Mouse (Mus musculus) heart, postnatal 4 days (tissue): Measurements from ENCODE around the gene 1700020L24Rik. TPM values are rescaled to one million over a fixed set of nuclear protein-coding genes. Genes with fewer than 3 reads are reported as not detected.

Source experiments
- DNase-seq: peaks from one replicate; pipeline ENCODE4 v3.0.0; 2021
- total RNA-seq, 2 experiments: library from RNA; stranded (reverse); gene quantifications; 2 replicates each; pipeline ENCODE4 v1.2.3; 2021

Gene 1700020L24Rik
- total RNA-seq, 2 experiments from 2014 or later: 0.56 TPM; not detected in 1

DNA sequence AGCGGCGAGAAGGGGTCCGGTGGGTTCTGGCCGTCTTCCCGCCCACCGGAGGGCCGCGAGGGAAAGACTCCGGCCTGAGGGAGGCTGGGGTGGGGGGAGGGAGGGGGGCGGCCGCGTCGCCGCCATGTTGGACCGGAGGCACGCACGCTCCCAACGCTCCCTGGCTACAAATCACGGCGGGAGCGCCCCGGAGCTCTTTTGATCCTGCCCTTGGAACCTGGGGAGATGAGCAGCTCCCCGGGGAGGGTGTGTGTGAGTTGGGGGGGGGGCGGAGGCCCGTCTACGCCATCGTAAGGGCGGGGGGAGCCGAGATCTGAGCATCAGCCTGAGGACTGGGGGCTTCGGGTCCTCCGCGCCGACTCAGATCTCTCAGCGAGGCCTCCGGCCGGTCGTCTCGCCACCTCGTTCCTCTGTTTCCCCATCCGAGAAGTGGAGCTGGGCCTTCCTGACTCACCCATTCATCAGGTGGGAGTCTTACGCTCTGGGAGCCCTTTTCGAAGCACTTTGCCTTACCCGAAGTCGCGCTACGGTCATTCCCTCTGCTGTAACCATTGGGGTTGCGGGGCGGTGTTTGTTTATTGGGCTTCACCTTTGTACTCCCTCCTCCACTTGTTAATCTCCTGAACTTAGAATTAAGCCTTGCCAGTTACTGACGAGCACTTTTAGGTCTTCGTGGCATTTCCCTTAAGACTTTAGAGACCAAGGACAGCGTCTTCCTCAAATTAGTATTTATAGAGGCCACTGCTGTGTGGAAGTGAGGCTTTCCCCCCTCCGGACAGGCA lies 35.9 kb downstream of the 1700020L24Rik start:
- DNase-seq: no peak

Other genes starting within 250 kb of the 1700020L24Rik start
- gene Slfn3, start 246.3 kb upstream of the 1700020L24Rik start, total RNA-seq: 1 to 10 TPM; 3.4 to 5.2 TPM
- under 1 TPM; 0.14 to 0.20 TPM for gene Slfn14, start 151.0 kb upstream of the 1700020L24Rik start, total RNA-seq
- gene Ap2b1, start 138.7 kb upstream of the 1700020L24Rik start, total RNA-seq: 10 to 100 TPM; 76.7 to 83.4 TPM
- gene Pex12, start 135.1 kb upstream of the 1700020L24Rik start, total RNA-seq: 10 to 100 TPM in 1 of 2 experiments, 1 to 10 TPM in 1; 7.1 to 10.0 TPM
- 10 to 100 TPM; 31.5 to 32.3 TPM for gene Rasl10b, start 28.5 kb upstream of the 1700020L24Rik start, total RNA-seq
- gene Gas2l2, start 8.2 kb upstream of the 1700020L24Rik start, total RNA-seq: not detected
- 1 to 10 TPM; 7.0 to 7.1 TPM for gene Mmp28, start 25.4 kb downstream of the 1700020L24Rik start, total RNA-seq
- 10 to 100 TPM; 59.2 to 62.8 TPM for gene Taf15, start 35.4 kb downstream of the 1700020L24Rik start, total RNA-seq
- gene Heatr9, start 84.5 kb downstream of the 1700020L24Rik start, total RNA-seq: not detected
- not detected for gene Ccl5, start 92.8 kb downstream of the 1700020L24Rik start, total RNA-seq
- gene Ccl9, start 141.0 kb downstream of the 1700020L24Rik start, total RNA-seq: 1 to 10 TPM; 1.1 to 1.5 TPM
- gene Ccl6, start 155.4 kb downstream of the 1700020L24Rik start, total RNA-seq: 1 to 10 TPM; 1.7 to 2.1 TPM
- not detected for gene Rpl9-ps1, start 207.9 kb downstream of the 1700020L24Rik start, total RNA-seq
- under 1 TPM in 1 of 2 experiments, not detected in 1; 0.38 TPM for gene Ccl3, start 211.7 kb downstream of the 1700020L24Rik start, total RNA-seq
- not detected for gene Ccl4, start 224.9 kb downstream of the 1700020L24Rik start, total RNA-seq